11 mouse cellular contexts compared by ENCODE assay signal in genomic region chr6:87040971-87041370, GRCm38 (mm10). TPM values are rescaled to one million over a fixed set of nuclear protein-coding genes. Genes with fewer than 3 reads are reported as not detected.
A peak's percentile ranks its signal among the peaks of the same experiment; 100 is the strongest.
DNase-seq lines count a peak whose midpoint lies in the region; ATAC-seq lines count a peak whose summit lies in the region.
"Had no signal": no experiment of that assay in that cellular context is flagged by ENCODE, and none has a peak within 500 bp of the region (broad histone marks: within the 10 kb centered on the region; RNA-seq: fewer than 3 reads in every experiment).

No protein-coding gene starts in this region.

- H3K4me3 ChIP-seq in liver, embryonic 13.5 days (replicated peaks), result no peak overlapping the region; the same call in 1 of the 2 replicates
- H3K4me3 ChIP-seq in liver, embryonic 11.5 days (ENCODE audit: low read depth, low read length), result no peak overlapping the region

- peak; percentile 49 for DNase-seq in adrenal gland, adult 2 months
- no peak for DNase-seq in adrenal gland, postnatal 4 days (ENCODE audit: low spot score in 2 of 2)
- no peak for DNase-seq in liver, embryonic 13.5 days
- no peak for DNase-seq in liver, embryonic 11.5 days (ENCODE audit: low spot score)
- peak; percentile 87 for DNase-seq in induced T-regulatory cell, adult 2 months (ENCODE audit: low read depth)
- peak; percentile 45 to 67 for DNase-seq in thymus, adult 18-20 months
- no peak for DNase-seq in urinary bladder, adult 2 months (ENCODE audit: low spot score)
- no peak for DNase-seq in lung, postnatal 4 days
- DNase-seq: B cell, adult 2 months; cerebellum, postnatal 14 days had no signal

- ATAC-seq in liver, embryonic 13.5 days (ENCODE audit: low read depth), result no peak
- ATAC-seq in liver, embryonic 11.5 days (replicated peaks; ENCODE audit: low FRiP score), result no peak

- peak overlapping the region; percentile 98 for H3K4me2 ChIP-seq in liver, embryonic 13.5 days
- no peak overlapping the region for H3K4me2 ChIP-seq in liver, embryonic 11.5 days

- 34% methylated on average over 4 of the region's 4 CpGs for WGBS in liver, embryonic 13.5 days (ENCODE audit: insufficient replicate concordance)
- WGBS in liver, embryonic 11.5 days, result 65% methylated on average over 4 of the region's 4 CpGs

- H3K4me1 ChIP-seq in liver, embryonic 13.5 days (replicated peaks), result peaks cover 30% of the 10 kb centered on the region
- peaks cover 18% of the 10 kb centered on the region for H3K4me1 ChIP-seq in liver, embryonic 11.5 days (replicated peaks; ENCODE audit: control insufficient read depth, insufficient read depth, low read length)

- 0 out of 2 replicates have a peak overlapping the region, but pooled peaks have one; percentile 19 for H3K9ac ChIP-seq in liver, embryonic 13.5 days
- H3K9ac ChIP-seq in liver, embryonic 11.5 days (ENCODE audit: low read depth, low read length), result no peak overlapping the region
- H3K9ac ChIP-seq: midbrain, embryonic 12.5 days had no signal

- H3K36me3 ChIP-seq in liver, embryonic 13.5 days, result no peaks in the 10 kb centered on the region
- no peaks in the 10 kb centered on the region for H3K36me3 ChIP-seq in liver, embryonic 11.5 days (ENCODE audit: control insufficient read depth, insufficient read depth, low read length)
- H3K36me3 ChIP-seq: midbrain, embryonic 12.5 days had no signal

- H3K27ac ChIP-seq in liver, embryonic 13.5 days, result peak overlapping the region; percentile 96
- H3K27ac ChIP-seq in liver, embryonic 11.5 days (ENCODE audit: low read depth, low read length), result no peak overlapping the region
- H3K27ac ChIP-seq: midbrain, embryonic 12.5 days had no signal

- H3K9me3 ChIP-seq in liver, embryonic 13.5 days (replicated peaks), result no peaks in the 10 kb centered on the region
- peaks cover 5% of the 10 kb centered on the region; the same call in 1 of the 2 replicates for H3K9me3 ChIP-seq in liver, embryonic 11.5 days (ENCODE audit: control insufficient read depth, low read length)

- no peaks in the 10 kb centered on the region for H3K27me3 ChIP-seq in liver, embryonic 13.5 days
- no peaks in the 10 kb centered on the region for H3K27me3 ChIP-seq in liver, embryonic 11.5 days (replicated peaks; ENCODE audit: control insufficient read depth, insufficient read depth, low read length)
- H3K27me3 ChIP-seq: midbrain, embryonic 12.5 days had no signal

RNA-seq across cellular contexts. Expression of gene Gfpt1, which starts 1.7 kb away (rescaled TPM):
- total RNA-seq in adrenal gland, adult 2 months (2021), result 10 to 100 TPM; 37.1 to 42.4 TPM
- 3.0 and 4.3 TPM in 2 replicates for polyA plus RNA-seq in adrenal gland, adult 2 months (2012; rRNA removed)
- 10 to 100 TPM; 39.8 to 42.6 TPM for total RNA-seq in adrenal gland, postnatal 4 days (2021)
- polyA plus RNA-seq in liver, embryonic 13.5 days (2015; fragmentation: Nextera tagmentation; extraction: Ambion mirVana), result 7.7 and 8.9 TPM in 2 replicates
- polyA plus RNA-seq in liver, embryonic 11.5 days (2014; fragmentation: Nextera tagmentation; extraction: Ambion mirVana), result 15.8 and 18.3 TPM in 2 replicates
- polyA plus RNA-seq in urinary bladder, adult 2 months (2012; rRNA removed), result 23.2 and 25.1 TPM in 2 replicates

RNA-seq across cellular contexts. Expression of gene Nfu1, which starts 31.9 kb away (rescaled TPM):
- total RNA-seq in adrenal gland, adult 2 months (2021), result 10 to 100 TPM; 84.3 to 92.5 TPM
- 57.6 and 66.9 TPM in 2 replicates for polyA plus RNA-seq in adrenal gland, adult 2 months (2012; rRNA removed)
- total RNA-seq in adrenal gland, postnatal 4 days (2021), result 10 to 100 TPM; 76.2 to 82.8 TPM
- polyA plus RNA-seq in liver, embryonic 13.5 days (2015; fragmentation: Nextera tagmentation; extraction: Ambion mirVana), result 58.4 and 60.9 TPM in 2 replicates
- polyA plus RNA-seq in liver, embryonic 11.5 days (2014; fragmentation: Nextera tagmentation; extraction: Ambion mirVana), result 92.4 and 105 TPM in 2 replicates
- 94.2 and 118 TPM in 2 replicates for polyA plus RNA-seq in urinary bladder, adult 2 months (2012; rRNA removed)

Comparison
In these comparisons a context has a peak if more than half of its experiments do, and no peak if none do; other contexts are left out.
1. DNase-seq: peak in adrenal gland, adult 2 months (single experiment), induced T-regulatory cell, adult 2 months (single experiment) and thymus, adult 18-20 months (2 of 2); none in adrenal gland, postnatal 4 days (0 of 2), liver, embryonic 13.5 days (single experiment), liver, embryonic 11.5 days (single experiment), urinary bladder, adult 2 months (single experiment) and lung, postnatal 4 days (0 of 2).